In genomic region chr5:142817524-142818434, GRCm38 (mm10) we compare ENCODE assay signal across 8 mouse cellular contexts. TPM values are rescaled to one million over a fixed set of nuclear protein-coding genes. Genes with fewer than 3 reads are reported as not detected.
DNase-seq lines count a peak whose midpoint lies in the region; ATAC-seq and TF ChIP-seq lines count a peak whose summit lies in the region.

Gene Tnrc18, minus strand, starts transcription at chr5:142817662.

- peaks cover 49% of the 10 kb centered on the region for H3K27me3 ChIP-seq in E14TG2a.4 (ENCODE audit: insufficient read depth, low read length)
- H3K27me3 ChIP-seq in forebrain, embryonic 16.5 days (replicated peaks; ENCODE audit: control insufficient read depth, insufficient read depth, low read length), result no peaks in the 10 kb centered on the region
- no peaks in the 10 kb centered on the region for H3K27me3 ChIP-seq in neural tube, embryonic 15.5 days (replicated peaks)

- H3K27ac ChIP-seq in forebrain, embryonic 16.5 days (ENCODE audit: low read length), result peak within 1 kb of the TSS; percentile 100
- peak within 1 kb of the TSS; percentile 100 for H3K27ac ChIP-seq in neural tube, embryonic 15.5 days (replicated peaks)

- no peak for TF ChIP-seq CTCF in E14TG2a.4 (conservative IDR thresholded peaks at IDR 0.05; ENCODE audit: low read length)

- peak within 1 kb of the TSS; percentile 87 for H3K4me3 ChIP-seq in E14TG2a.4 (replicated peaks; ENCODE audit: low read length)
- H3K4me3 ChIP-seq in forebrain, embryonic 16.5 days (replicated peaks; ENCODE audit: low read length), result peak within 1 kb of the TSS; percentile 59
- peak within 1 kb of the TSS; percentile 92 for H3K4me3 ChIP-seq in neural tube, embryonic 15.5 days (replicated peaks)

- DNase-seq in cerebellum, adult 11-12 months, result peak; percentile 99
- DNase-seq in heart, postnatal 25 days (ENCODE audit: low spot score), result peak; percentile 97
- peak; percentile 97 to 100 for DNase-seq in layer of hippocampus, adult 18-20 months (ENCODE audit: low spot score in 2 of 2)
- peak; percentile 97 to 98 for DNase-seq in lung, adult 18-20 months
- peak; percentile 41 to 51 for DNase-seq in thymus, adult 18-20 months

- under 1% methylated on average over 48 of the region's 56 CpGs for WGBS in forebrain, embryonic 16.5 days
- WGBS in neural tube, embryonic 15.5 days, result under 1% methylated on average over 56 of the region's 56 CpGs

- intact Hi-C loops in heart, postnatal 25 days (cut with DNase I), result no loop called here

- peak; percentile 62 for ATAC-seq in forebrain, embryonic 16.5 days
- ATAC-seq in neural tube, embryonic 15.5 days (ENCODE audit: low FRiP score), result peak; percentile 80

- H3K4me1 ChIP-seq in E14TG2a.4 (replicated peaks; ENCODE audit: low read depth, low read length), result peaks cover 67% of the 10 kb centered on the region
- peaks cover 12% of the 10 kb centered on the region for H3K4me1 ChIP-seq in forebrain, embryonic 16.5 days (replicated peaks; ENCODE audit: control insufficient read depth, insufficient read depth, low read length)
- peaks cover 21% of the 10 kb centered on the region for H3K4me1 ChIP-seq in neural tube, embryonic 15.5 days

- H3K36me3 ChIP-seq in E14TG2a.4 (ENCODE audit: insufficient read depth, low read length), result no peaks in the 10 kb centered on the region
- no peaks in the 10 kb centered on the region for H3K36me3 ChIP-seq in forebrain, embryonic 16.5 days (ENCODE audit: control insufficient read depth, insufficient read depth)
- no peaks in the 10 kb centered on the region for H3K36me3 ChIP-seq in neural tube, embryonic 15.5 days

- H3K9ac ChIP-seq in forebrain, embryonic 16.5 days (replicated peaks; ENCODE audit: low read depth, low read length), result peak within 1 kb of the TSS; percentile 100
- peak within 1 kb of the TSS; percentile 100 for H3K9ac ChIP-seq in neural tube, embryonic 15.5 days (replicated peaks)

- H3K9me3 ChIP-seq in E14TG2a.4 (ENCODE audit: low read length), result no peaks in the 10 kb centered on the region
- no peaks in the 10 kb centered on the region for H3K9me3 ChIP-seq in forebrain, embryonic 16.5 days (ENCODE audit: control insufficient read depth, low read length)
- no peaks in the 10 kb centered on the region for H3K9me3 ChIP-seq in neural tube, embryonic 15.5 days (replicated peaks)

- H3K4me2 ChIP-seq in forebrain, embryonic 16.5 days (ENCODE audit: low read length), result peak within 1 kb of the TSS; percentile 92
- H3K4me2 ChIP-seq in neural tube, embryonic 15.5 days, result peak within 1 kb of the TSS; percentile 96

RNA-seq across cellular contexts. Expression of gene Tnrc18, which starts in this region (rescaled TPM):
- polyA plus RNA-seq in forebrain, embryonic 16.5 days (2015; fragmentation: Nextera tagmentation; extraction: Ambion mirVana), result 34.8 and 40.4 TPM in 2 replicates
- 10 to 100 TPM; 50.5 to 59.1 TPM for total RNA-seq in heart, postnatal 25 days (2021)
- total RNA-seq in layer of hippocampus, adult 18-20 months (2021), result 100 to 1,000 TPM; 135 to 137 TPM
- 22.5 and 26.0 TPM in 2 replicates for polyA plus RNA-seq in neural tube, embryonic 15.5 days (2015; fragmentation: Nextera tagmentation; extraction: Ambion mirVana)

Comparison
In these comparisons a context has a peak if more than half of its experiments do, and no peak if none do; other contexts are left out.
1. Peak in every context shown above with its lines: DNase-seq, ATAC-seq, H3K4me3 ChIP-seq and H3K27ac ChIP-seq.
2. DNase-seq: peak in every context shown above with its lines; median percentile 99 in cerebellum, adult 11-12 months; 98 in layer of hippocampus, adult 18-20 months; 98 in lung, adult 18-20 months; 97 in heart, postnatal 25 days; 46 in thymus, adult 18-20 months.